Mouse (Mus musculus) spleen, adult 18-20 months (tissue): Measurements from ENCODE around the gene Ddx49.

Source experiments
- DNase-seq, 2 experiments: peaks; one replicate each; pipeline ENCODE4 v3.0.0; 2022; ENCODE audit warnings: mixed read lengths in 2 of 2

Gene Ddx49

GRCm38 (mm10) chr8:70259043-70259442 is 43.2 kb downstream of the Ddx49 start:
- no peak for DNase-seq

- no peak for DNase-seq
These were observed 43.7 kb downstream of the Ddx49 start for GRCm38 (mm10) chr8:70258600-70258999.

- no peak for DNase-seq
These were observed 44.8 kb downstream of the Ddx49 start for GRCm38 (mm10) chr8:70257456-70257855.

DNA sequence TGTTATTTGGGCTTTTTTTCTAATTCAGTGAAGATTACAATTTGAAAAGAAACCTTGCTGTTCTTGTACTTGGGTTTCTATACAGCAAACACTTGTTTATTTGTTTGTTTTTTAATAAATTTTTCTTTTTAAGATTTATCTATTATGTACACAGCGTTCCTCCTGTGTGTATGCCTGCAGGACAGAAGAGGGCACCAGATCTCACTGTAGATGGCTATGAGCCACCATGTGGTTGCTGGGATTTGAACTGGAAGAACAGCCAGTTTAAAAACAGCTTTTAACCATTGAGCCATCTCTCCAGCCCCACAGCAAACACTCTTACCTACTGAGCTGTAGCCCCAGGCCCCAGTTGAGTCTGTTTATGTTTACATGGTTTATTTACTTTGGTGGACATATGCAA is 47.7 kb downstream of the Ddx49 start:
- DNase-seq = no peak

- no peak for DNase-seq
These were observed 54.4 kb downstream of the Ddx49 start for GRCm38 (mm10) chr8:70247841-70248240.

DNA sequence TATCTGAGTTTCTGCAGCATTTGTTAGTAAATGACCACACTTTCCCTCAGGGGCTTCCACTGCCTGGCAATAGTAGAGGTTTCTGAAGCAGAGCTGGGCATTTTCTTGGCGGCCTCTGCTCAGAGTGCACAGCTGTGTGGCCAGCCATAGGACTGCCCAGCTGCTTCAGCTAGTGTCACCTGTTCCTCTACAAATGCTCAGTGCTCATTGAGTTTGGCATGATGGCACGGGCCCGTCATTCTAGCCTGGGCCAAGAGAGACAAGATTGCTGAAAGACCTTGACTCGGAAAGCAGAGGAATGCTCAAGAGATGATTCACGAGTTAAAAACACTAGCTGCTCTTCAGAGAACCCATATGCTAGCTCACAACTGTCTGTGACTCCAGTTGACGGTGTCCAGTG is 55.7 kb downstream of the Ddx49 start:
- DNase-seq = no peak
